Mouse (Mus musculus): ENCODE results near the gene Gna11.

Gna11 gene

GRCm38 (mm10) chr10:81565257-81566228 is 20.6 kb upstream of the Gna11 start:
- no peak for DNase-seq (ENCODE audit: low spot score)

- peak; percentile 61 for DNase-seq (ENCODE audit: low spot score)
These were observed 19.7 kb upstream of the Gna11 start for GRCm38 (mm10) chr10:81564734-81565133.

- peak; percentile 59 for DNase-seq (ENCODE audit: low spot score)
These were observed 19.2 kb upstream of the Gna11 start for GRCm38 (mm10) chr10:81564216-81564615.

- no peak for DNase-seq (ENCODE audit: low spot score)
These were observed 18.5 kb upstream of the Gna11 start for GRCm38 (mm10) chr10:81563481-81563880.

GRCm38 (mm10) chr10:81562411-81562810 is 17.4 kb upstream of the Gna11 start:
- DNase-seq (ENCODE audit: low spot score): no peak

DNA sequence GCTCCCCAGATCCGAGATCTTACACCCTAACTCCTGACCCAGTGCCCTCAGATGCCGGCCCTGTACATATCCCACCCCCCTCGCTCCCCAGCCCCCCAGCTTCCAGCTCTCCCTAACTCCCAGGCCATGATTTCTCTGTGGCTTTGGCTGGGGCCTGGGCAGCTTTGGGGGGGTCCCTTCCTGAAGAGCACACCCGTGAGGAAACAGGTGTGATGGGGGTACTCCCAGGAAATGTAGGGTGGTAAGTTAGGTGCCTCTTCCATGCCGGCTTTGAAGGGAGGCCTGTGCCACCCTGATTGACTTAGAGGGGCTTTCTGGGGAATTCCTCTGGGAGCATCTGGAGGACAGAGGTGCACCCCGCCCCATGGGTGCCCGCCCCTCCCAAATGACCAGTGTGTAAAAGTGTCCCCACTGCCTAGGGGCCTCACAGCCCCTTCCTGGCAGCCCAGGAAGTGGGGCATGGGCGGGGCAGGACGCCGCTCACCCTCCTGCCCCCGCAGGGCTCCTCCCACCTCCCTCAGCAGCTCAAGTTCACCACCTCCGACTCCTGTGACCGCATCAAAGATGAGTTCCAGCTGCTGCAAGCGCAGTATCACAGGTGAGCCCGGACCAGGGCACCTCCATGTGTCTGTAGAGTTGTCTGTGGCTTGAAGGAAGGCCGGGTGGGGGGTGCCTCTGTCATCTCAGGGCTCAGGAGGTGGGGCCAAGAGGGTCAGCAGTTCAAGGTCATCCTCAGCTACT is 15.9 kb upstream of the Gna11 start:
- peak; percentile 69 for DNase-seq (ENCODE audit: low spot score)

DNA sequence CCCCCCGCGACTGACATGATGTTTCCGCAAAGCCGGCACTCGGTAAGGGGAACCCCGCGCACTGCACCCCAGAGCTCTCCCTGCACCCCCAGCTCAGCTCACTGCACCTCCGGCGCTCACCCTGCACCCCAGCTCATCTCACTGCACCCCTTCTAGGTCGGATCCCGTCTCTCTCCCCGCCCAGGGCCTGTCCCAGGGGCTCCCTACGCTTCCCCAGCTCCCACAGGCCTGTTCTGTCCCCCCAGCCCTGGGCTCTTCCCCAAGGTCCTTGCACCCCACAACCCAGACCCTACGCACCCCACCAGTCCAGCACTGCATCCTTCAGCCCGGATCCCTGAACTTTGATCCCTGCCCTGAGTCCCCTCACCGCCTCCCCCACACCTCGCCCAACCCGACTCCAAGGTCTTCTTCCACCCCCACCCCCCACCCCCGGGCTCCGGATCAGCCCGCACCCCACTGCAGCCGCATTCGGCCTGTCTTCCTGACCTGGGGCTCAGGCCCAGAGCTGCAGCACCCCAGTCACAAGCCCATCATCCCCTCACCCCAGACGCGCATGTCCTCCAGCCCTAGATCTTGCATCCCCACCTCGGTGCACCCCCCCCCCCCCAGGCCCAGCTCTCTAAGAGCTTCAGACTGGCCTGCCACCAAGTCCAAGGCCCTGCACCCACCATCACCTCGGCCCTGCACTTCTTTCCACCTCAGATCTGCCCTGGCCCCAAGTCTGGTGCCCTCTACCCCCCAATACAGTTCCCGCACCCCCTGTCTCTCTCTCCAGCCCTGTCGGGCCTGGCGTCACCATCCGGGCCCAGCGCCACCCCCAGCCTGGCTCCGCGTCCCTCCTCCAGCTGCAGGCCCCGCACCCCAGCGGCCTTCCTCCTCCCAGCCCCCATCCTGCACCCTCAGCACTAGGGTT is 14.9 kb upstream of the Gna11 start:
- DNase-seq (ENCODE audit: low spot score): peak; percentile 66

DNA sequence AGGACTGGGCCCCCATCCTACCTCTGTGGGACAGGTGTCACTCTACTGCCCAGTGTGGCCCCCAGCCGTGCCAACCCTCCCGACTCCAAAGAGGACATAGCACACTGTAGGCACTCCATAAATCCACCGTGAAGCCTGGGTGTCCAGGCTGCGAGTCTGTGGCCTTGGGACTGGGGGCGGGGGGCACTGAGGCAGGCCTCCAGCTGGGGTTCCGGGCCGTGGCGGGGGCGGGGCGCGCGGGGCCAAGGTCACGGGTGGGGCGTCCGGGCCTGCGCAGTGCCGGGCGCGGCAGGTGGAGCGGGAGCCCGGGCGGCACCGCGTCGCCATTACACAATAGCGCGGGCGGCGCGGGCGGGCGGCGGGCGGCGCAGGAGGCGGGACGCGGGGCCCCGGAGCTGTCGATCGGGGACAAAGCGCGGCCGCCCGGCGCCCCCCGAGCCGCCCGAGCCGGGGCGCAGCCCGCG is 14.2 kb upstream of the Gna11 start, which contains the start of gene Aes:
Aes (plus strand) TSS at position 326 of the 464 bp plus-strand sequence.
- peak; percentile 83 for DNase-seq (ENCODE audit: low spot score)

GRCm38 (mm10) chr10:81557491-81557890 is 12.5 kb upstream of the Gna11 start:
- no peak for DNase-seq (ENCODE audit: low spot score)

GRCm38 (mm10) chr10:81556282-81556681 is 11.3 kb upstream of the Gna11 start:
- DNase-seq (ENCODE audit: low spot score): no peak

DNA sequence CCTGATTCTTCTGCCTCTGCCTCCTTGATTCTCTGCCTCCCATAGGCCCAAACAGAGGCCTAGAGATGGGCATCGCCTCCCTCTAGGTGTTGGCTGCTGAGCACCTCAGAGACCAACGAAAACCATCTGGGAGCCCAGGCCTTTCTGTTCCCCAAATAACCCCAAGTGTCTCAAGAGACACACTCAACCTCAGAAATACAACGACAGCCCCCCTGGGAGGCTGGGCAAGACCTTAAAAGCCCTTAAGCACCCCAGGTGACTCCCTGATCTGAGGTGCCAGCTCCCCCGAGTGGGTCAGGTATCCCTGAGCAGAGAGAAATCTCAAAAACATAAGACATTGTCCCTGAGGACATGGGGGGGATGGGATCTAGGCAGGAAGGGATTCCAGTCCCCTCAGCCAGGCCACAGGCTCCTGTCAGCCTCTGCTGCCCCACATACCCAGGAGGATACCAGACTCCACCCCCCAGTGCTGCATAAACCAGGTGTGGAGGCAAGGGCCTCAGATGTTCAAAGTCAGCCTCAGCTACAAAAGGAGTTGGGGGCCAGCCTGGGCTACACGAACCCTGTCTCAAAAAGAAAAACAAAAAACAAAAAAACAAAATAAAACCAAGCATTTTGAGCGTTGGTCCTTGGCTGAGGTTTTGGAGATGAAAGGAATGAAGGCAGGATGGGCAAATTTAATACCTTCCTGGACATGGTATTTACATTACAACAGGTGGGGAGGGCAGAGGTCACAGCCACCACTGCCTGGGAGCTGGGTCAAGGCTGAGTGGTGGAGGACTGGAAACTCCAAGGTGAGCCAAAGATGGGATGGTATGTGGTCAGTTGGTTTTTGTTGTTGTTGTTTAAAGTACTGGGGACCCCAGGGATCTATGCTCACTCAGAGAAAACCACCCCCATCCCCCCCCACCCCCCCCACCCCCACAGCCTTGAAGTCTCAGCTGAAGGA is 9.1 kb upstream of the Gna11 start:
- no peak for DNase-seq (ENCODE audit: low spot score)

- DNase-seq (ENCODE audit: low spot score): no peak
These were observed 8.2 kb upstream of the Gna11 start for GRCm38 (mm10) chr10:81553232-81553631.

GRCm38 (mm10) chr10:81551597-81552102 is 6.7 kb upstream of the Gna11 start:
- DNase-seq (ENCODE audit: low spot score): peak; percentile 91

- peak; percentile 71 for DNase-seq (ENCODE audit: low spot score)
These were observed 5.3 kb upstream of the Gna11 start for GRCm38 (mm10) chr10:81550257-81550656.

DNA sequence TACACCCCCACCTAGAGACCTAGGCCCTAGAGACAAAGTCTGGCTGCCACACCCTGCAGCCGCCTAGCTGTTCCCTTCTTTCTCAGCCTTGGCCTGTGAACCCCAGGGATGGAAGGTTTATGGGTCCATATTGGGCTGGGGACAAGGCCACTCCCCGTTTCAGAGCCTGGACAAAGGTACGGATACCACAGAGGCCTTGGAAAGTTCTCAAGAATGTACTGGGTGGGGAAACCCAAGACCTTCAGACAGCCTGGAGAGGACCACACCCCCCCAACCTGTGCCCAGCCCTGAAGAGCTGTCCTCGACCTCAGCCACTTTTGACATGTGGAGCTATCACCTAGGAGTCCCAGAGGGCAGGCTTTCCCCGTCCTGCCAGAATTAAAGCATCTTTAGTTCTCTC is 4.0 kb upstream of the Gna11 start:
- DNase-seq (ENCODE audit: low spot score): no peak

DNA sequence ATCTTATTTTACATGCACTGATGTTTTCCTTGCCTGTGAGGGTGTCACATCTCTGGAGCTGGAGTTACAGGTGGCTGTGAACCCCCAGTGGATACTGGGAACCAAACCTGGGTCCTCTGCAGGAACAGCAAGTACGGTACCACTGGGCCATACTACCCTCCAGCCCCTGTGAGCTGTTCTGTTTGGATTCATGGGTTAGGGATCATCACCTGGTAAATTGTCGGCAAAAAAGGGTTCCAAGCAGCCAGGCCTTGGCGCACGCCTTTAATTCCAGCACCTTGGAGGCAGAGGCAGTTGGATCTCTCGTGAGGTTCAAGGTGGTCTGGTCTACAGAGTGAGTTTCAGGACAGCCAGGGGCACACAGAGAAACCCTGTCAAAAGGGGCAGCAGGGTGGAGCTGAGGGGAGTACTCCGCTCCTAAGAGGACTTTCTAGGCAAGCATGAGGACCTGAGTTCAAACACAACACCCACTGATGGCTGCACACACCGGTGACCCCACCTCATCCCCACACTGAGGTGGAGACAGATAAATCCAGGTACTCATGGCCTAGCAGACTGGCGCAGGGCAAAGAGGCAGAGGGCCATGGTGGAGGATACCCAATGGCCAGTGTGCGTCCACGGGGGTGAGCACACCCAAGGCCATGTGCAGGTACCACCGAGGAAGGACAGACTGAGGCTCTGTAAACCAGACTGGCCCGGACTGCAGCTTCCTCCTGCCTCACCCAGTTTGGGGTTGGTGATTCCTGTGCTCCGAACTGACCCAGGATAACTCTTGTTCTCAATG is 2.0 kb upstream of the Gna11 start:
- no peak for DNase-seq (ENCODE audit: low spot score)

GRCm38 (mm10) chr10:81546332-81546731 is 1.3 kb upstream of the Gna11 start:
- DNase-seq (ENCODE audit: low spot score): no peak

DNA sequence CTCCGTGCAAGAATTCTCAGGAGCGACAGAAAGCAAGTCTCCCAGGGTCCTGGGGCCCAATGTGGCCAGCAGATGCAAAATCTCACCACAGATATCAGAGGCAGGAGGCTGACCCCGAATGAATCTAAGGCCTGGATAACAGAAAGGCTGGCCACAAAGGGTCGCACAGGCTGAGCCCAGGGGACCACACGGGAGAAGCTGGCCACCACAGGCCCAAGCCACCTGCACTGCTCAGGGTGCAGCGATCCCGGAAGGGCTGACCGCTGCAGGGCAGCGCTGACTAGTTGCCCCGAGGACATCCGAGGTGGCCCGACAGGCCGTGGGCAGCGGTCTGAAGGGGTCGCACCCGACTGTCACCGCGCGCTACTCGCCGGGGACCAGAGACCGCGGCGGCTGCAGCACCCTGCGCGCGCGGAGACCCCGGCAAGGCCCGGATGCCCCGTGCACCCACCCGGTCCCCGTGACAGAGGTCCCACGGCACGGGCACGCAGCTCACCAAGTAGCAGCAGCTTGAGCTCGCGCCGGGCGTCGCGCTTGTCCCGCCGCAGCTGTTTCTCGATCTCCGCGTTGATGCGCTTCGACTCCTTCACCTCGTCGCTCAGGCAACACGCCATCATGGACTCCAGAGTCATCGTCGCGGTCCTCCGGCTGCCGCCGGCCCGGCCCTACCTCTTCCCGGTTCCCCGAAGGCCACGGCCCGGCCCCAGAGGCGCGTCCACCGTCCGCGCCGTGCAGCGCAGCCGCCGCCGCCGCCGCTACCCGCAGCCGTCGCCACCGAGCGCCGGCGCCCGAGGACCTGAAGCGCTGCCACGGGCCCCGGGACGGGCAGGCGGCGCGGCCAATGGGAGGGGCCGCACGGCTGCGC is 462 bp downstream of the Gna11 start:
- no peak for DNase-seq (ENCODE audit: low spot score)

GRCm38 (mm10) chr10:81543633-81544032 is 1.4 kb downstream of the Gna11 start:
- DNase-seq (ENCODE audit: low spot score): no peak
